In genomic region chr1:154728682-154729081, GRCm38 (mm10) we compare ENCODE assay signal across 11 mouse cellular contexts.
"Had no signal": no experiment of that assay in that cellular context is flagged by ENCODE, and none has a peak within 500 bp of the region (broad histone marks: within the 10 kb centered on the region; RNA-seq: fewer than 3 reads in every experiment).

No protein-coding gene starts in this region.

- DNase-seq: lung, adult 18-20 months; lung, embryonic 14.5 days; lung, postnatal 10 days; lung, postnatal 4 days; midbrain, embryonic 14.5 days; right cerebral cortex, postnatal 14 days; thymus, adult 18-20 months; thymus, postnatal 14 days; thymus, postnatal 36 days had no signal

- H3K4me3 ChIP-seq: midbrain, embryonic 12.5 days; neural tube, embryonic 12.5 days had no signal

- H3K36me3 ChIP-seq: midbrain, embryonic 12.5 days; neural tube, embryonic 12.5 days had no signal

- H3K4me2 ChIP-seq: lung, embryonic 14.5 days; midbrain, embryonic 12.5 days; neural tube, embryonic 12.5 days had no signal

- H3K9me3 ChIP-seq: midbrain, embryonic 12.5 days; neural tube, embryonic 12.5 days had no signal

- H3K27ac ChIP-seq: midbrain, embryonic 12.5 days; neural tube, embryonic 12.5 days had no signal

- H3K9ac ChIP-seq: lung, embryonic 14.5 days; midbrain, embryonic 12.5 days; neural tube, embryonic 12.5 days had no signal
